Mouse (Mus musculus): ENCODE results near the gene Tekt5.

DNA sequence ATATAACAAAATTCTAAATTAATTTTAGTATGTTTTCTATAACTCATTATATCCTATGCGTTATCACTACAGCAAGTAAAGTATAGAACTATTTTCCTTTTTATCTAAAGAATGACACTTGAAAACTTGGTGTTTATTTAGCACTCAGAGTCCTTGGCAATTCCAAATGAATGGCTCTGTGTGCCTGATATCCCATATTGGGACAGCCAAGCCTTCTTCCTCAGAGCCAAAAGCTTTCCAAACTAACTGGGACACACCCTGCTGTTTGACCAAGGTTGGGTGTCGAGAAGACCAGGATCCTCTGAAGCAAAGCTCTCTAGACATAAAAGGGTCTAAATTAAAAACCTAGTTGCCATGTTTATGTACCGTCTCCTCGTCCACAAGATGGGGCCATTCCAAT is 54.2 kb downstream of the Tekt5 start:
- TF ChIP-seq CTCF (IDR thresholded peaks at IDR 0.05; ENCODE audit: extremely low read depth, insufficient read depth, insufficient read length, insufficient replicate concordance) (no peak), POLR2A (IDR thresholded peaks at IDR 0.05; ENCODE audit: low read depth, low read length) (no peak)

Data from spleen, adult 2 months (tissue).